Mouse (Mus musculus): ENCODE results near the gene Shb. TPM values are rescaled to one million over a fixed set of nuclear protein-coding genes. Genes with fewer than 3 reads are reported as not detected.
A peak's percentile ranks its signal among the peaks of the same experiment; 100 is the strongest.

Shb gene
- polyA plus RNA-seq, 1 experiment from 2014 or later: 1.2 TPM

DNA sequence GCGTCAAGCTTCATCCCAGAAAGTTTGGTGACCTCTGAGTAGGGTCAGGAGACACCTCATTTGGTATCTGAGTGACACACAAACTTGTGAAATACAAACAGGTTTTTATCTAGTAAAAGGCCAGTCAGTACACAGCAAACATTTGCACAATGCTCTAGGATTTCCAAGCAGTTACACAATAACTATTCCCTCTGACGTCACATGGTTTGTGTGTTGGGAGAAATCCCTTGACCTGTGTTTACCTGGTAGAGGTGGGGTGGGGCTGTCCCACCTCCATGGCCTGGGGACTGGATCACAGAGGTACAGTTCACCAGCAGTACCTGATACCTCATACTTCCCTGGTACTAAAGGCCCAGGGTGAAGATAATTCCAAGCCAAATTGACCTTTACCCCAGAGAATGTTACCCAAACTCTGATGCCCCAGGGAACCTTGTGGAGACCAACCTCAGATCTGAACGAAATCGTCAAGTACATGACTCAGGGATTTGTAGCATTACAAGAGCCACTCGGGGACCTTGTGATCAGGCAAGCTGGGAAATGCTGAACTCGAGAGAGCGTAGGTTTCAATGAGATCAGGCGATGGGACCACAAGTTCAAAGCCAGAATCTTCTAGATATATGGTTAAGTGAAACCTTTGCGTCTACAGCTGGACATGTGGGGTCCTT is 118.5 kb downstream of the Shb start:
- Histone ChIP-seq H3K4me3 (no peak overlapping the region), H3K27me3 (ENCODE audit: low read depth, poor library complexity, severe bottlenecking) (peaks cover 59% of the 10 kb centered on the region), H3K36me3 (no peaks in the 10 kb centered on the region), H3K27ac (replicated peaks) (no peak overlapping the region), H3K4me1 (peaks cover 18% of the 10 kb centered on the region), H3K9me3 (replicated peaks) (no peaks in the 10 kb centered on the region)
- DNase-seq (ENCODE audit: low spot score): no peak
- WGBS: 82% methylated on average over 9 of the region's 9 CpGs

DNA sequence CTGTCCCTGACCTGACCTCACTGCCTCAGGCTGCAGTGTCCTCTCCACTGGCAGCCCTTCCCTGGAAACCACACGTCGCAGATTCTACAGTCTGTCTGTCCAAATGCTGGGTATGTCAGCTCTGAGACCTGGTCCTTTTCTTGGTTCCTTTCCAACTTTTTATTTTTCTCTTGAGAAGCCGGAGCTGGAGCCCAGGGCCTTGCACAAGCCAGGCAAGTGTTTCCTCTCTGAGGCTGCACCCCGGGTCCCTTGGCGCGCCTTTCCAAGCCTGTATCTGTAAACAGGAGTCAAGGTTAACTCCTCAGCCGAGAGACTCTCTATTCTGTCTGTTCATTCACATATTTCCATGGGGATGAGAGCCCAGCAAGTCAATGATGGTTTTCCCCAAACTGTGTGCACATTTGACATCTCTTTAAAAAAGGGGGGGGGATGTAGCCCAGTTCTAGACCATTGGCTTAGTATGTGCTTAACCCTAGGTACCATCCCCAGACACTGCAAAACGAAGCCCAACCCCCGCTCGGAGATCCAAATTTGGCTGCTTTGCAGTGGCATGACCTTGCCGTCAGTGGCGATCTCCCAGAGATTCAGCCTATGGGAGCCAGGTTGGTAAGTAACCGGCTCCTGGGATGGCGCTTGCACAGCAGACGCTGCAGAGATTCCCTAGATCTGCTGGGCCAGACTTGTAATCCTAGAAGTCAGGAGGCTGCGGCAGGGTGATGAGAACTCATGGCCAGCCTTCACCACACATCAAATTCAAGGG is 119.7 kb downstream of the Shb start:
- peaks cover 59% of the 10 kb centered on the region for H3K27me3 ChIP-seq (ENCODE audit: low read depth, poor library complexity, severe bottlenecking)
- H3K9me3 ChIP-seq (replicated peaks): no peaks in the 10 kb centered on the region
- H3K4me1 ChIP-seq: peaks cover 10% of the 10 kb centered on the region
- no peaks in the 10 kb centered on the region for H3K36me3 ChIP-seq
- no peak for DNase-seq (ENCODE audit: low spot score)
- no peak overlapping the region for H3K4me3 ChIP-seq
- no peak overlapping the region for H3K27ac ChIP-seq (replicated peaks)
- WGBS: 77% methylated on average over 16 of the region's 16 CpGs

DNA sequence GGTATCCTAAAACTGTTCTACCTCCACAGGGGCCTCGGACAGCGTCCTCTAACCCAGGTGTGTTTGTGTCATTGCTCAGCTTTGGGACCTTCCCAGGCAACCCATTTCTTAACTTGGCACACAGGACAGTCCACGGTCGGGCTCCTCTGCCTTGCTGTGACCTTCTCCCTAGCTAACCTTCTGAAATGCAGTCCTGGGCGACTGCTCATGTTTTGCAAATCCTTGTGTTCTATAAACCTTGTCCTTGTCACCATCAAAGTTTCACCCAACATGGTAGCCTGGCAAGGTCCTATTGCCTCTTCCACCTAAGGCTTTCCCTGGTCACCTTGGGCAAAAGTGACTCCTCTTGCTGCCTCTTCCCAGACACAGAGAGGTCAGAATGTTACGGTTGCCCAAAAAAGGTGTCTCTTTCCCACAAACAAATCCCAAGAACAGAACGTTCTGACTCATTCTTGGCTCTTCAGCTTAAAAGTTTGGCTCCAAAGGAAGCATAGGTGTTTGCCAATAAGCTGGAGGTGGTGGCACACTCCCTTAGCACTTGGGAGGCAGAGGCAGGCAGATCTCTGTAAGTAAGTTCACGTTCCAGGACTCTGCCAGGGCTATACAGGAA is 121.0 kb downstream of the Shb start:
- peaks cover 56% of the 10 kb centered on the region for H3K27me3 ChIP-seq (ENCODE audit: low read depth, poor library complexity, severe bottlenecking)
- WGBS: 90% methylated on average over 8 of the region's 8 CpGs
- no peak overlapping the region for H3K4me3 ChIP-seq
- H3K4me1 ChIP-seq: peaks cover 23% of the 10 kb centered on the region
- H3K36me3 ChIP-seq: no peaks in the 10 kb centered on the region
- H3K9me3 ChIP-seq (replicated peaks): no peaks in the 10 kb centered on the region
- DNase-seq (ENCODE audit: low spot score): no peak
- H3K27ac ChIP-seq (replicated peaks): no peak overlapping the region

GRCm38 (mm10) chr4:45409270-45409669 is 123.0 kb downstream of the Shb start:
- peaks cover 39% of the 10 kb centered on the region for H3K27me3 ChIP-seq (ENCODE audit: low read depth, poor library complexity, severe bottlenecking)
- H3K9me3 ChIP-seq (replicated peaks): no peaks in the 10 kb centered on the region
- 1% methylated on average over 10 of the region's 10 CpGs for WGBS
- DNase-seq (ENCODE audit: low spot score): peak; percentile 60
- peak overlapping the region; percentile 98 for H3K27ac ChIP-seq (replicated peaks)
- H3K4me1 ChIP-seq: peaks cover 24% of the 10 kb centered on the region
- H3K36me3 ChIP-seq: peaks cover 9% of the 10 kb centered on the region
- peak overlapping the region; percentile 98 for H3K4me3 ChIP-seq

- WGBS: under 1% methylated on average over 62 of the region's 67 CpGs
- peak; percentile 93 for DNase-seq (ENCODE audit: low spot score)
- Histone ChIP-seq H3K9me3 (replicated peaks) (no peaks in the 10 kb centered on the region), H3K36me3 (peaks cover 16% of the 10 kb centered on the region), H3K4me3 (peak within 1 kb of the TSS; percentile 98), H3K4me1 (peaks cover 24% of the 10 kb centered on the region), H3K27ac (replicated peaks) (peak within 1 kb of the TSS; percentile 98), H3K27me3 (ENCODE audit: low read depth, poor library complexity, severe bottlenecking) (peaks cover 37% of the 10 kb centered on the region)
Observed at GRCm38 (mm10) chr4:45408427-45409132, 123.7 kb downstream of the Shb start, which contains the start of gene Slc25a51. Slc25a51 (minus strand) TSS chr4:45408766.

GRCm38 (mm10) chr4:45407703-45408334 is 124.5 kb downstream of the Shb start:
- Histone ChIP-seq H3K4me1 (peaks cover 24% of the 10 kb centered on the region), H3K4me3 (peak overlapping the region; percentile 98), H3K27ac (replicated peaks) (peak overlapping the region; percentile 98), H3K27me3 (ENCODE audit: low read depth, poor library complexity, severe bottlenecking) (peaks cover 31% of the 10 kb centered on the region), H3K9me3 (replicated peaks) (no peaks in the 10 kb centered on the region), H3K36me3 (peaks cover 24% of the 10 kb centered on the region)
- DNase-seq (ENCODE audit: low spot score): peak; percentile 60
- 3% methylated on average over 19 of the region's 19 CpGs for WGBS

DNA sequence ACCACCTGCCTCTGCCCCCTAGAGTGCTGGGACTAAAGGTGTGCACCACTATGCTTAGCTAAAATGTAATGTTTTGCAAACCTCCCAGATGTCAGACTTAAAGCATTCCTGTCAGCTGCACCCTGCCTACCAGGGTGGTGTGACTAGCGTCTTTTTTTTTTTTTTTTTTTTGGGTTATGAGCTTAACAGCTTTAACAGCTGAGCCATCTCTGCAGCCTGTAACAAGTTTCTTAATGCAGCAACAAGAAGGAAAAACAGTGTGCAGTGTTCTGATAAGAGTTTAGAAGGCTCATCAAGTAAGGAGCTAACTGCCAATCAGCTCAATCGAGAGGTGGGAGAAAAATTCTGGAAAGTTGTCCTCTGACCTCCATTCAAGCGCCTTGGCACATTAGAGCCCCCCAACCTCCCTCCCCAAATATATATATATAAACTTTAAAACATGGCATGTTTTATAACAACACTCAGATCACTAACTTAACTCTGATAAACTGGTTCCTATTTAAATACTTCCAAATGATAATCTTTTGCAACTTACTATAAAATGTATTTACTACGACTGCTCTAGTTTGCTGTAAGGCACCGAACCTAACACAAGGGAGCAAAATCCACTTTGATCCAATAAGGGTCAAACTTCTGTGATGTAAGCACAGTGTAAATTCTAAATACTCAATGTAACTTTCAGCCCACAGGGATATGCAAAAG is 125.1 kb downstream of the Shb start:
- 77% methylated on average over 5 of the region's 5 CpGs for WGBS

GRCm38 (mm10) chr4:45406397-45406796 is 125.9 kb downstream of the Shb start:
- whole genome bisulfite sequencing: 83% methylated on average over 7 of the region's 7 CpGs
- no peak overlapping the region for H3K27ac ChIP-seq (replicated peaks)
- peak overlapping the region; percentile 98; the same call in 1 of the 2 replicates for H3K4me3 ChIP-seq

More for the DNA sequence above, 125.1 kb downstream of the Shb start:
- peak overlapping the region; percentile 98 for H3K4me3 ChIP-seq
- peaks cover 24% of the 10 kb centered on the region for H3K4me1 ChIP-seq
- H3K27ac ChIP-seq (replicated peaks): peak overlapping the region; percentile 98
- peaks cover 31% of the 10 kb centered on the region for H3K36me3 ChIP-seq
- DNase-seq (ENCODE audit: low spot score): no peak
- H3K9me3 ChIP-seq (replicated peaks): no peaks in the 10 kb centered on the region
- peaks cover 24% of the 10 kb centered on the region for H3K27me3 ChIP-seq (ENCODE audit: low read depth, poor library complexity, severe bottlenecking)

DNA sequence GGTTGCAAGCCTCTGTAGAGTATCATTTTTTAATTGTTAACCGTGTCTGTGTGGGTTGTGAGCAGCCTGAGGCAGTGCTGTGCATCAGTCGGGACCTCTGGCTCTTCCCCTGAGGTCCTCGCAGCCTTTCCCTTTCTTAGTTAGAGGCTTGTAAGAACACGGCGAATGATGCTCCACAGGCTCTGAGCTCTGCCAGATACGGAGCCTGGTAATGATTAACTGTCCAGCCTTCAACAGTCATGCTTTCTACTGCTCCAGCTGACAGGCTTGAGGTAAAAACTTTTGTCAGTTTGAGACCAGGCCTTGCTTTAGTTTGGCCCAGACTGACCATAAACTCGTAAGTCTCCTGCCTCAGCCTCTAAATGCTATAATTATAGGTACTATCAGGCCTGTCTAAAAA is 127.0 kb downstream of the Shb start:
- Histone ChIP-seq H3K4me3 (no peak overlapping the region), H3K9me3 (replicated peaks) (no peaks in the 10 kb centered on the region), H3K4me1 (peaks cover 24% of the 10 kb centered on the region), H3K36me3 (peaks cover 48% of the 10 kb centered on the region), H3K27me3 (ENCODE audit: low read depth, poor library complexity, severe bottlenecking) (peaks cover 6% of the 10 kb centered on the region), H3K27ac (replicated peaks) (no peak overlapping the region)
- 90% methylated on average over 7 of the region's 7 CpGs for WGBS
- DNase-seq (ENCODE audit: low spot score): no peak

More at GRCm38 (mm10) chr4:45406397-45406796, 125.9 kb downstream of the Shb start:
- Histone ChIP-seq H3K9me3 (replicated peaks) (no peaks in the 10 kb centered on the region), H3K27me3 (ENCODE audit: low read depth, poor library complexity, severe bottlenecking) (peaks cover 16% of the 10 kb centered on the region), H3K36me3 (peaks cover 38% of the 10 kb centered on the region), H3K4me1 (peaks cover 24% of the 10 kb centered on the region)
- no peak for DNase-seq (ENCODE audit: low spot score)

GRCm38 (mm10) chr4:45404086-45404485 is 128.2 kb downstream of the Shb start:
- H3K27ac ChIP-seq (replicated peaks): no peak overlapping the region
- H3K36me3 ChIP-seq: peaks cover 61% of the 10 kb centered on the region
- WGBS: 94% methylated on average over 7 of the region's 7 CpGs
- DNase-seq (ENCODE audit: low spot score): no peak
- H3K4me3 ChIP-seq: no peak overlapping the region
- H3K4me1 ChIP-seq: peaks cover 21% of the 10 kb centered on the region
- H3K27me3 ChIP-seq (ENCODE audit: low read depth, poor library complexity, severe bottlenecking): no peaks in the 10 kb centered on the region
- H3K9me3 ChIP-seq (replicated peaks): no peaks in the 10 kb centered on the region

DNA sequence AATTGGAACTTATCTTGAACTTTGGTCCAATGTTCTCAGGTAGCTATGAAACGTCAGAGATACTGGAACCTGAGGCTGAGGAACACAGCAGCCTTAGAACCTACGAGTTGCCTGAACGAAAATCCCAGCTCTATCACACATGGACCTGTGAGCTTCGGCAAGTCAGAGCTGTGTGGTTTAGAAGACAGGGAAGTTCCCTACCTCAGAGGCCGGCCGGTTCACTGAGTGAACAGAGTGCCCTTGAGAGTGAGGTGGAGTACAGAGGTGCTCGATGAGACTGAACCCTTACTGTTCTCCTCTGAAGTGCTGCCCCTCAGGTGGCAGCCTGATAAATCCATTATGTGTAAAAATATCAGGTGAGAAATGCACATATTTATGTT is 128.8 kb downstream of the Shb start:
- no peak overlapping the region for H3K4me3 ChIP-seq
- peaks cover 67% of the 10 kb centered on the region for H3K36me3 ChIP-seq
- no peak for DNase-seq (ENCODE audit: low spot score)
- no peaks in the 10 kb centered on the region for H3K27me3 ChIP-seq (ENCODE audit: low read depth, poor library complexity, severe bottlenecking)
- 94% methylated on average over 7 of the region's 7 CpGs for WGBS
- peaks cover 18% of the 10 kb centered on the region for H3K4me1 ChIP-seq
- H3K9me3 ChIP-seq (replicated peaks): no peaks in the 10 kb centered on the region
- no peak overlapping the region for H3K27ac ChIP-seq (replicated peaks)
